ENCODE assay signal across 11 mouse cellular contexts in the genomic region with DNA sequence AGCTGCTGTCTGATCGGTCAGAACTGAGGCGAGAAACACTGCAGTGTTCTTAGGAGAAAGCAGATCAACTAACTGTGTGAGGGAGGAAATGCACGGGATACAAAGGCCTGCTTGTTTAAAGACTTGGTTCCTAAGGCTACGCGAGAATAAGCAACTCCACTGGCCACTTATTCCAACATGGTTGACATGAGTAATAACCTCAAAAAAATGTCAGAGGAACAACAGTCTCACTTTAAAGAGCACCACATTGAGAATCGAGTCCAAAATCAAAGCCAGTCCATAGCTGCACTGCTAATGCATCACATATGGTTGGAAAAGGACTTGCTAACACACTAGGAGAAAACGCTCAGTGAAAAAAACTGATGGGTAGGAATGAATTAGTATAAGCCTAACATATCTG.
DNase-seq lines count a peak whose midpoint lies in the region; ATAC-seq and TF ChIP-seq lines count a peak whose summit lies in the region.
"Had no signal": no experiment of that assay in that cellular context is flagged by ENCODE, and none has a peak within 500 bp of the region (broad histone marks: within the 10 kb centered on the region; RNA-seq: fewer than 3 reads in every experiment).

No protein-coding gene starts in this region.

- H3K9me3 ChIP-seq in embryonic facial prominence, embryonic 11.5 days (replicated peaks; ENCODE audit: control insufficient read depth, low read length), result no peaks in the 10 kb centered on the region
- no peaks in the 10 kb centered on the region for H3K9me3 ChIP-seq in hindbrain, embryonic 16.5 days (ENCODE audit: control insufficient read depth, low read length)
- H3K9me3 ChIP-seq in stomach, embryonic 14.5 days (ENCODE audit: control insufficient read depth, low read depth, low read length), result no peaks in the 10 kb centered on the region
- H3K9me3 ChIP-seq: heart, embryonic 12.5 days had no signal

- no peaks in the 10 kb centered on the region for H3K79me2 ChIP-seq in heart, adult 2 months (replicated peaks; ENCODE audit: control insufficient read depth, insufficient read depth, low read length)

- H3K4me2 ChIP-seq in embryonic facial prominence, embryonic 11.5 days (ENCODE audit: low read depth, low read length), result no peak overlapping the region
- H3K4me2 ChIP-seq in hindbrain, embryonic 16.5 days (ENCODE audit: low read length), result no peak overlapping the region
- no peak overlapping the region for H3K4me2 ChIP-seq in stomach, embryonic 14.5 days (replicated peaks; ENCODE audit: low read depth, low read length)
- H3K4me2 ChIP-seq: heart, embryonic 12.5 days had no signal

- 30% methylated on average over 7 of the region's 7 CpGs for WGBS in embryonic facial prominence, embryonic 11.5 days
- 63% methylated on average over 7 of the region's 7 CpGs for WGBS in hindbrain, embryonic 16.5 days
- 45% methylated on average over 7 of the region's 7 CpGs for WGBS in stomach, embryonic 14.5 days
- WGBS in heart, adult 2 months, result 75% methylated on average over 7 of the region's 7 CpGs

- H3K4me1 ChIP-seq in embryonic facial prominence, embryonic 11.5 days (ENCODE audit: control insufficient read depth, insufficient read depth, low read length), result no peaks in the 10 kb centered on the region
- H3K4me1 ChIP-seq in hindbrain, embryonic 16.5 days (ENCODE audit: control insufficient read depth, insufficient read depth, low read depth, low read length), result no peaks in the 10 kb centered on the region
- no peaks in the 10 kb centered on the region; the same call in 1 of the 2 replicates for H3K4me1 ChIP-seq in stomach, embryonic 14.5 days (ENCODE audit: control insufficient read depth, insufficient read depth, low read length)
- no peaks in the 10 kb centered on the region for H3K4me1 ChIP-seq in heart, adult 2 months (ENCODE audit: control insufficient read depth, insufficient read depth, low read length)
- H3K4me1 ChIP-seq: heart, embryonic 12.5 days had no signal

- H3K4me3 ChIP-seq in layer of hippocampus, adult 2 months, result no peak overlapping the region
- H3K4me3 ChIP-seq in embryonic facial prominence, embryonic 11.5 days (ENCODE audit: low read depth, low read length), result no peak overlapping the region
- H3K4me3 ChIP-seq in hindbrain, embryonic 16.5 days (ENCODE audit: low read length), result no peak overlapping the region
- H3K4me3 ChIP-seq in stomach, embryonic 14.5 days (ENCODE audit: low read depth, low read length), result no peak overlapping the region
- H3K4me3 ChIP-seq in heart, adult 2 months, result no peak overlapping the region
- H3K4me3 ChIP-seq: heart, embryonic 12.5 days had no signal

- no peak overlapping the region for H3K9ac ChIP-seq in embryonic facial prominence, embryonic 11.5 days (replicated peaks; ENCODE audit: low read length)
- no peak overlapping the region for H3K9ac ChIP-seq in hindbrain, embryonic 16.5 days (ENCODE audit: low read depth, low read length)
- H3K9ac ChIP-seq in stomach, embryonic 14.5 days (replicated peaks; ENCODE audit: low read depth, low read length), result no peak overlapping the region
- H3K9ac ChIP-seq in heart, adult 2 months (ENCODE audit: low read depth, low read length), result no peak overlapping the region
- H3K9ac ChIP-seq: heart, embryonic 12.5 days had no signal

- no peak for DNase-seq in layer of hippocampus, adult 2 months (ENCODE audit: low spot score in 2 of 2)
- DNase-seq in layer of hippocampus, adult 9-11 months, result no peak
- DNase-seq in embryonic facial prominence, embryonic 11.5 days (ENCODE audit: low spot score), result peak; percentile 85
- DNase-seq in heart, adult 2 months, result no peak
- DNase-seq in cerebellum, postnatal 25 days, result no peak
- DNase-seq: kidney, postnatal 10 days; right cerebral cortex, postnatal 4 days; thymus, adult 2 months had no signal

- no peak for TF ChIP-seq POLR2A in heart, adult 2 months (IDR thresholded peaks at IDR 0.05; ENCODE audit: insufficient read depth, low read depth, low read length)

- TF ChIP-seq EP300 in heart, adult 2 months (IDR thresholded peaks at IDR 0.05; ENCODE audit: insufficient read depth, low read depth, low read length), result no peak

- peak overlapping the region; percentile 55 for H3K27ac ChIP-seq in layer of hippocampus, adult 2 months
- H3K27ac ChIP-seq in embryonic facial prominence, embryonic 11.5 days (replicated peaks; ENCODE audit: low read depth, low read length), result peak overlapping the region; percentile 68
- peak overlapping the region; percentile 55 for H3K27ac ChIP-seq in hindbrain, embryonic 16.5 days (ENCODE audit: low read depth, low read length)
- peak overlapping the region; percentile 56 for H3K27ac ChIP-seq in stomach, embryonic 14.5 days (ENCODE audit: low read length)
- H3K27ac ChIP-seq in heart, adult 2 months, result no peak overlapping the region

- H3K27me3 ChIP-seq in embryonic facial prominence, embryonic 11.5 days (ENCODE audit: control insufficient read depth, insufficient read depth, low read length), result no peaks in the 10 kb centered on the region
- no peaks in the 10 kb centered on the region for H3K27me3 ChIP-seq in hindbrain, embryonic 16.5 days (replicated peaks; ENCODE audit: control insufficient read depth, insufficient read depth, low read length)
- H3K27me3 ChIP-seq in stomach, embryonic 14.5 days (ENCODE audit: control insufficient read depth, insufficient read depth, low read length), result no peaks in the 10 kb centered on the region
- H3K27me3 ChIP-seq in heart, adult 2 months (ENCODE audit: control insufficient read depth, insufficient read depth, low read length), result no peaks in the 10 kb centered on the region
- H3K27me3 ChIP-seq: heart, embryonic 12.5 days had no signal

- TF ChIP-seq CTCF in layer of hippocampus, adult 2 months (conservative IDR thresholded peaks at IDR 0.05), result no peak
- no peak for TF ChIP-seq CTCF in heart, adult 2 months (IDR thresholded peaks at IDR 0.05)

- peak; percentile 74; the same call in 1 of the 2 replicates for ATAC-seq in embryonic facial prominence, embryonic 11.5 days (replicated peaks; ENCODE audit: insufficient number of reproducible peaks, low FRiP score, low TSS enrichment, low read depth)
- ATAC-seq in hindbrain, embryonic 16.5 days, result 0 out of 2 replicates have a peak, but pooled peaks have one; percentile 66
- no peak; the same call in 1 of the 2 replicates for ATAC-seq in stomach, embryonic 14.5 days (ENCODE audit: insufficient number of reproducible peaks, insufficient read depth, low FRiP score, low read depth)

- no peaks in the 10 kb centered on the region for H3K36me3 ChIP-seq in embryonic facial prominence, embryonic 11.5 days (replicated peaks; ENCODE audit: control insufficient read depth, insufficient read depth, low read depth, low read length)
- no peaks in the 10 kb centered on the region for H3K36me3 ChIP-seq in hindbrain, embryonic 16.5 days (ENCODE audit: control insufficient read depth, insufficient read depth, low read length)
- H3K36me3 ChIP-seq in stomach, embryonic 14.5 days (ENCODE audit: control insufficient read depth, insufficient read depth, low read length), result no peaks in the 10 kb centered on the region
- no peaks in the 10 kb centered on the region for H3K36me3 ChIP-seq in heart, adult 2 months (ENCODE audit: control insufficient read depth, insufficient read depth, low read length)
- H3K36me3 ChIP-seq: heart, embryonic 12.5 days had no signal

- intact Hi-C loops in heart, adult 2 months (cut with DNase I), result no loop called here
